Mouse (Mus musculus) spleen, postnatal 14 days (tissue): ENCODE measurements around the gene Kansl1.

ENCODE experiments used
- DNase-seq, 2 experiments: peaks; one replicate each; pipeline ENCODE4 v3.0.0; 2021 to 2022; ENCODE audit warnings: low spot score in 2 of 2

Gene Kansl1

DNA sequence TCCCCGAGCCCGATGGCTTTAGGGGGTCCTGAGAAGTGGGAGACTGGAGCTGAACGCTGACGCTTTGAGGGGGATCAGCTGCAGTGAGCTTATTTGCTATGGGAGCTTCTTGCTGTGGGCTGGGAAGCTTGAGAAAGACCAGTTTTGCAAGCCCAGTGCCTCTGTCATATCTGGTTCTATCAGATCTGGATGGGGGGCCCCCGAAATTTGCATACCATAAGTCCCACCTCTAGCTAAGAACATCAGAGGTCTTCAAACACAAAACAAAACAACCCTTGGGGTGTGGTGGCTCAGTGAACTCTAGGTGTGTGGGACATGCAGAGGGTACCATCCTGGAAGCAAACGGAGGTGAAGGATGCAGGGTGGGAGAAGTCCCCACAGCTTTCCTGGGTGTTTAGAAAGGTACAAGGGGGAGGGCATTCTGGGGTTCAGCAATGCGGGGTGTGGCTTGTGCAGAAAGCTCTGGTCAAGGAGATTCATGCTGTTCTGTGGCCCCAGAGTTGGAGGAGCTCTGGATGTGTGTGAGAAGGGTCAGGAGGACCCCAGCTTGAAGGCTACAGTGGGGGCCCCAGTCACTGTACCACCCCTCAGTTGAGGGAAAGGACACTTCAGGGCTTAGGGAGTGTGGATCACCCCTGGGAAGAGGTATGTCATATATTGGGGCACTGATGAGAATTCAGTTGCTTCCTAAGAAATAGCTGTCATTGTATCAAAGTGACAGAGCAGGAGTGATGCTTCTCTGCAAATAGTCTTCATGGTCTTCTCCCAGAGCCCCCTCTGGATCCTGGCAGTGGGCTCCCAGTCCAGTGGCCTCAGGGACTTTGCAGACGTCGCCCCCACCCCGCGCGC, 159.1 kb downstream of the Kansl1 start:
- no peak for DNase-seq

- DNase-seq, result no peak
Observed at GRCm38 (mm10) chr11:104307136-104307535, 161.5 kb downstream of the Kansl1 start.

GRCm38 (mm10) chr11:104306483-104306882, 162.2 kb downstream of the Kansl1 start:
- DNase-seq, result no peak

DNA sequence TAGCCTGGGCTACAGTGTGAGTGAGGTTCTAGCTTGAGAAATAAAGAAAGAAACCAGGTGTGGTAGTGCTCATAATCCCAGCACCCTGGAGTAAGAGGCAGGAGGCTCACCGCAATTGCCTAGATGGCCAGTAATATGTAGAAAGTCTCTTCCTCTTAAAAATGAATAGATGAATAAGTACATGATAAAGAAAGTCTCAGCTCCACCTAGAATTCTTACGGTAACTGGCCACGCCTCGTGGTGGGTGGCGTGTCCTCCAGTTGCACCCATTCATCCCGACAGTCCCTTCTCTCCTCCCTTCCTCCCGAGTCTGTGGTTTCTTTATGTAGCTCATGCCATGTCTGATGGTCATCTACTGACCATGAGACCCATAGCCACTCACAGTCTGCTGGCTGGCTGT, 162.9 kb downstream of the Kansl1 start:
- DNase-seq, result no peak

DNA sequence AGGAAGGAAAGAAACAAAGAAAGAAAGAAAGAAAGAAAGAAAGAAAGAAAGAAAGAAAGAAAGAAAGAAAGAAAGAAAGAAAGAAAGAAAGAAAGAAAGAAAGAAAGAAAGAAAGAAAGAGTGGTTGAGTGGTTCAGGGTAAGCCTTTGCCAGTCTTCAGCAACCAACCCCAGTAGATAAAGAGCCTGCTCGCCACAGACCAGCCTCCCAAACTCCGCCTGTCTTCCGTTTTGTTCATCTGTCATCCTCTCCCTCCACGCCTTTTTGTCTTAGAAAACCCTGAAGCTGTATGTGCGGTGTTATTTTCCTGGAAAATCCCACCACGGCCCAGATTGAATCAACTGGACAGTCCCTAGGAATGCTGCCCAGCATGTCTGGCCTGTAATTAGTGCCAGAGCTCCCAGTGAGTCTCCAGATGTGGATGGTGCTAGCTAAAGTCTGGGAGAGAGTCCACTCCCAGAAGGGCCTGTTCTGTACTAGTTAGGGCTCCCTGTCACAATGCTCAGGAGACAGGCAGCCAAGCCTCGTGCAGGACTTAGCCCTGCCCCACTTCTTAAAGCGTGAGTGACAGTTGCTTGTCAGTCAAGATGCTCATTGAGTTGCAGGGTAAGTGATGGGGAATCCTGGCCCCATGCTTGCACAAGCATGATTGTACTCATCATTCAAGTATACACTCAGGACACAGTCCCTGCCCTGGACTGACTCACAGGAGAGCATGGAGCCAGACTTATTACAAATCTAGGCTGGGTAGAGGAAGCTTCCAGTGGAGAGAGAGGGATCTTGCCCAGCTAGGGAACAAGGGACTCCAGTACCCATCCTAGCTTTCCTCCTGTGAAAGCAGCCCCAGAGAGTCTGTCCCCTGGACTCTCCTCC, 165.3 kb downstream of the Kansl1 start:
- no peak for DNase-seq

GRCm38 (mm10) chr11:104302628-104303027, 166.0 kb downstream of the Kansl1 start:
- DNase-seq, result no peak

GRCm38 (mm10) chr11:104297671-104298070, 171.0 kb downstream of the Kansl1 start:
- DNase-seq, result no peak

DNA sequence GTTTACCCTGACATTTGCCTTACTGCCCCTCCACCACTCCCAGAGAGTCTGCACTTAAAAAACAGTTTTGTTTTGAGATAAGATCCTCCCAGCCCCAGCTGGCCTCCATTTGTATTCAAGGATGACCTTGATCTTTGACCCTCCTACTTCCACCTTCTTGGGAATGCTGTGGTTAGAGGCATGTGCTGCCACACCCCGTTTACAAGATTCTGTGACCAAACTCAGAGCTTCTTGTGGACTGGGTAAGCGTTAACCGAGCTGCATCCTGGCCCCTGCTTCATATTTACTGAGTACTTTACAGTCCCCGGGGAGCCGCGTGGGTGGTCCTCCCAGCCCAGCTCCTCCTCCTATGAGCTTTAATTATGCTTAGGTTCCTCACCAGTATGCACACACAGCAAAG, 173.0 kb downstream of the Kansl1 start:
- no peak for DNase-seq

DNA sequence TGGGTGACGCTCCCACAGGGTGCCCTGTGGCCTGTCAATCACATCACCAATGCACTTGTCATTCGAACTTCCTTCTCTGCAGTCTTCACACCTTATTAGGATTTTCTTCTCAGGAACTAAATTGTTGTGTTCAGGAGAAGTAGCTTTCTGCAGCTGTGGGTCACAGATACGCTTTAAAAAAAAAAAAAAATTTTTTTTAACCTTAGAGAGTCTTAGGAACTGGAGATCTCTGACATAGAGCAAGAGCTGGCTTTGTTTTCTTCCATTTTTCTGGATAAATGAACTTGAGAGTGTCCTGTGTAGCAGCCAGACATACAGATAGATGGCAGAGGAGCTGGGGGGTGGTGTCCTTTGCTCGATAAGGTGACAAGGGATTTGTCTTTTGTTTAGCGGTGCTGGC, 173.5 kb downstream of the Kansl1 start:
- no peak for DNase-seq

DNA sequence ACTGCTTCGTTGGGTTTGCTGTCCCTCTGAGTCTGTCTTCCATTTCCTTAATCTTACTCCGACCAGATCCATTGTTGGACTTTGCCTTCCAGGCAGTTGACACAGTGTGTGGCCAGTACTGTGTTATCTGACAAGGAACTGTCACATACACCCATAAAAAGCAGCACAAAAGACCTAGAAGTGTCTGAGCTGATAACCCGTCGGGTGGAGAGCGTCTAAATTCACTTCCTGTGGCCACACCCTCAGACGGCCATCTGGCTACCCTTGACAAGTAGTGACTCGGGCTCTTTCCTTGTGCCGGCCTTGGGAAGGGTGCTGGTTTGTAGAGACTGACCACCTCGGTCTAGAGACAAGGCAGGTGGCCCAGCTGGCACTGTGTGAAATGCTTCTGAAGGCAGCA, 175.4 kb downstream of the Kansl1 start:
- no peak for DNase-seq

DNA sequence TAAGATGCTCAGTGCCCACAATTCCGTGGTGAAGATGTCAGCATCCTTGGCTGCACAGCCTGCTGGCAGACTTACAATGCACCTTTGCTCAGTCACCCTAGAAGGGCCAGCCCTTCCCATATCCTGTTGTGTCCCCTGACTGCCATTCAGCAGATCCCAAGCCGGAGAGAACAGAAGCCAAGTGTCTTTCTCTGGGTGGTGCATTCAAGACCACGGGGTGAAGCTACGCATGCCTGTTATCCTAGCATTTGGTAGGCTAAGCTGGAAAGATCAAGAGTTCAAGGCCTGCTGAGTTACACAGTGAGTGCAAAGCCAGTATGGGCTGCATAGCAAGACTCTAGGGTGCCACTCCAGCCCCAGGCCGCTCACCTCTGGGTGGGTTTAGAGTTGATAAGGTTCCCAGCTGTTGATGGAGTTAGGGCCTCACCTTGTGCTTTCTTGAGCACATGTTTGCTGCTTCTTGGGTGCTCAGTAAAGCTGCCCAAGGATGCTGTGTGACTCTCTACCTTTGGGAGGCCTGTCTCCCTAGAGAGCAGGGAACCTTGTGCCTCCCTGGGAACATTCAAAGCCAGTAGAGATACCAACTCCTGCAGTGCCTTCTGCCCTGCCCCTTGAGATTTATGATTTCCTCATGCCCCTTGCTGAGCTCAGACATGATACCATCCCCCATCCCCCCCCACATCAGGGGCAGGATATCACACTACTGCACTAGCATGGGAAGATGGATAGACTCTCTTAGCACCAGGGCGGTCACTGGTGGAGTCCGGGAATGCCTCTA, 176.0 kb downstream of the Kansl1 start:
- DNase-seq, result no peak

GRCm38 (mm10) chr11:104289199-104290031, 179.2 kb downstream of the Kansl1 start:
- peak in 1 of 2 experiments; percentile 42 for DNase-seq

DNA sequence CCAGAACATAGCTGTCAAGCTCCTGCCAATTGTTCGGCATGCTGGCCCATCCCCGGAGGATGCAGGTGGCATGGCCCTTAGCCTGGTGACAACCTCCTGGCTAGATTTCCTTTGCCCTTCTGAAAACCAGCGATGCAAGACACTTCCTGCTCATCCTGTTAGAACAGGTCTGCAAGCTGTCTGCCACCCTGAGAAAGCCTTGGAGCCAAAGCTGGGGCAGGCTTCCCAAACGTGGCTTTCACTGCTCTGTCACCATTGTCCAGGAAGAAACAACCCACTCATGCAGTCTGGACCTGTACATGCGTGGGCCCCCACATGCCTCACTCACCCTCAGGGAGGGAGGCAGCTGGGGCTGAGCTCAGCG, 179.8 kb downstream of the Kansl1 start:
- DNase-seq, result no peak

DNA sequence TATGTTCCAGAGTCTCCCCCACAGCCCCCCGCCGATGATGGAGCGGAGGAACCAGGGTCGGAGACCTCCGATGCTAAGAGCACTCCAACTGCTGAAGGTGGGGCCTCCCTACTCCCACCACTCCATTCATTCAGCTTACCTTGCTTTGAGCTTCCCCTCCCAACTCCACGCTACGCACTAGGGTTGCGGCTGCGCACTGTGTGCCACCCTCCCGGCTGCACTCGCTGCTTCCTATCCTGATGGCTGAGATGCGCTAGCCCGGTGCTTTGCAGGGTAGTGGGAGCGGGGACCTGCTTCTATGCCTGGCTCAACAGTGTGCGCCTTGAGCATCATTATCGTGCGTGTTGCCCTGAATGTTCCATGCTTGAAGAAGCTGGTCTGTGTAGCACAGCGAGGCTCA, 181.5 kb downstream of the Kansl1 start:
- no peak for DNase-seq
